Mouse (Mus musculus): ENCODE data around the gene Irf2bpl.

- TF ChIP-seq CTCF (IDR thresholded peaks at IDR 0.05; ENCODE audit: insufficient read depth, low read length) (no peak), POLR2A (IDR thresholded peaks at IDR 0.05; ENCODE audit: borderline replicate concordance, extremely low read depth, low read depth, low read length) (no peak)
These were observed 29.8 kb upstream of the Irf2bpl start for GRCm38 (mm10) chr12:86914351-86914750.

All from lung, adult 2 months (tissue).